Comparison of ENCODE assay signal across 8 mouse cellular contexts in the genomic region with DNA sequence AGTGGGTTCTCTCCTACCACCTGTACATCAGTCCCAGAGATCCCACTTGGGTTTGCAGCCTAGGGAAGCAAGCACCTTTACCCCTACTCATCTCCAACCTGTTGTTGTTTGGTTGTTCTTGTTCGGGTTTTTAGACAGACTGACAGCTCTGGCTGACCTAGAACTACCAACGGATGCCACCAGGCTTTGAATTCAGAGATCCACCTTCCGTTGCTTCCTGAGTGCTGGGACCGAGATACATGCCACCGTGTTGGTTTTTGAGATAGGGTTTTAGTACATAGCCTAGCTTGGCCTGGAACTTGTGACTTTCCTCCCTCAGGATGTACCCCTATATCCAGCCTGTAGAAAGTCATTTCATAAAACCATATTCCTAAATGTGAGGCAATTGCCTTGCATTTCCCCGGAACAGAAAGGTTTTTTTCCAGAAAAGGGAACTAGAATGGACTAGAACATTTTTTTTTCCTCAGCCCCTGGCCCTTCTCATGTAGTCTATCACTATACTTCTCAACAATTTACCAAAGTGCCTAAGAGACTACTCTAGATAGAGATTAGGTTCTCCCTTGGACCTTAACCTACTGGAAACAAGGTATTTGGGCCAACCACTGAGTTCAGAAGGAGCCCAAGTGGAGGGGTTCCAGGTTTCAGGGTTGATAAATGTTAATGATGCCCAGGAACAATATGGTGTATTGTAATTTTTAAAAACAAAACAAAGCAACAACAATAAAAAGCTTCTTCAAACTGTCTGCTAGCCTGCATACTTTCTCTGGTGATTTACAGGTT. TPM values are rescaled to one million over a fixed set of nuclear protein-coding genes. Genes with fewer than 3 reads are reported as not detected.
DNase-seq lines count a peak whose midpoint lies in the region; ATAC-seq and TF ChIP-seq lines count a peak whose summit lies in the region.

No protein-coding gene starts in this region.

- TF ChIP-seq POLR2A in cerebellum, adult 2 months (IDR thresholded peaks at IDR 0.05; ENCODE audit: borderline replicate concordance, insufficient read depth, low read length) = no peak

- peak overlapping the region; percentile 58 for H3K4me2 ChIP-seq in lung, postnatal 0 days (replicated peaks; ENCODE audit: low read depth, low read length)
- H3K4me2 ChIP-seq in limb, embryonic 15.5 days = peak overlapping the region; percentile 49
- H3K4me2 ChIP-seq in stomach, embryonic 15.5 days = peak overlapping the region; percentile 65

- ATAC-seq in lung, postnatal 0 days = no peak
- ATAC-seq in limb, embryonic 15.5 days (ENCODE audit: insufficient number of reproducible peaks, low FRiP score, low TSS enrichment, low read depth) = no peak
- no peak for ATAC-seq in stomach, embryonic 15.5 days (ENCODE audit: insufficient read depth, low FRiP score, low read depth)

- TF ChIP-seq EP300 in lung, postnatal 0 days (IDR thresholded peaks at IDR 0.05) = no peak

- intact Hi-C loops in left cerebral cortex, postnatal 14 days (cut with DNase I) = no loop called here

- no peak for DNase-seq in cerebellum, adult 2 months
- no peak for DNase-seq in cerebellum, adult 18-20 months
- no peak for DNase-seq in lung, postnatal 0 days (ENCODE audit: low spot score)
- DNase-seq in lung, postnatal 14 days = no peak
- no peak for DNase-seq in left cerebral cortex, postnatal 14 days (ENCODE audit: low spot score in 2 of 2)
- no peak for DNase-seq in layer of hippocampus, adult 9-11 months

- H3K9ac ChIP-seq in lung, postnatal 0 days (replicated peaks; ENCODE audit: low read depth) = no peak overlapping the region
- no peak overlapping the region for H3K9ac ChIP-seq in limb, embryonic 15.5 days
- no peak overlapping the region for H3K9ac ChIP-seq in stomach, embryonic 15.5 days

- H3K27me3 ChIP-seq in cerebellum, adult 2 months (ENCODE audit: control insufficient read depth, insufficient read depth, low read length) = no peaks in the 10 kb centered on the region
- H3K27me3 ChIP-seq in lung, postnatal 0 days (replicated peaks; ENCODE audit: insufficient read depth, low read length) = no peaks in the 10 kb centered on the region
- H3K27me3 ChIP-seq in limb, embryonic 15.5 days = no peaks in the 10 kb centered on the region
- H3K27me3 ChIP-seq in stomach, embryonic 15.5 days (replicated peaks) = no peaks in the 10 kb centered on the region

- no peak for TF ChIP-seq CTCF in cerebellum, adult 2 months (IDR thresholded peaks at IDR 0.05; ENCODE audit: borderline replicate concordance, insufficient read depth, low read depth, low read length)
- TF ChIP-seq CTCF in lung, postnatal 0 days (IDR thresholded peaks at IDR 0.05) = no peak

- H3K27ac ChIP-seq in cerebellum, adult 2 months (ENCODE audit: insufficient read depth, low read length) = no peak overlapping the region
- no peak overlapping the region for H3K27ac ChIP-seq in lung, postnatal 0 days (ENCODE audit: low read length)
- H3K27ac ChIP-seq in limb, embryonic 15.5 days = peak overlapping the region; percentile 39
- H3K27ac ChIP-seq in stomach, embryonic 15.5 days = peak overlapping the region; percentile 42; the same call in 1 of the 2 replicates

- peak overlapping the region; percentile 72 for H3K4me3 ChIP-seq in cerebellum, adult 2 months (replicated peaks; ENCODE audit: insufficient read depth, low read depth, low read length)
- H3K4me3 ChIP-seq in lung, postnatal 0 days (ENCODE audit: low read depth, low read length) = 0 out of 2 replicates have a peak overlapping the region, but pooled peaks have one; percentile 60
- peak overlapping the region; percentile 80 for H3K4me3 ChIP-seq in limb, embryonic 15.5 days
- H3K4me3 ChIP-seq in stomach, embryonic 15.5 days (replicated peaks) = peak overlapping the region; percentile 67

- WGBS in cerebellum, adult 2 months = 80% methylated on average over 6 of the region's 6 CpGs
- WGBS in lung, postnatal 0 days = 72% methylated on average over 6 of the region's 6 CpGs
- WGBS in limb, embryonic 15.5 days = 79% methylated on average over 6 of the region's 6 CpGs
- 75% methylated on average over 6 of the region's 6 CpGs for WGBS in stomach, embryonic 15.5 days

- H3K9me3 ChIP-seq in lung, postnatal 0 days (ENCODE audit: low read length) = no peaks in the 10 kb centered on the region
- no peaks in the 10 kb centered on the region for H3K9me3 ChIP-seq in limb, embryonic 15.5 days
- H3K9me3 ChIP-seq in stomach, embryonic 15.5 days = no peaks in the 10 kb centered on the region

- peaks cover 15% of the 10 kb centered on the region for H3K4me1 ChIP-seq in cerebellum, adult 2 months (ENCODE audit: control insufficient read depth, insufficient read depth, low read length)
- H3K4me1 ChIP-seq in lung, postnatal 0 days (ENCODE audit: insufficient read depth, low read depth, low read length) = peaks cover 12% of the 10 kb centered on the region; the same call in 1 of the 2 replicates
- H3K4me1 ChIP-seq in limb, embryonic 15.5 days = peaks cover 19% of the 10 kb centered on the region
- no peaks in the 10 kb centered on the region; the same call in 1 of the 2 replicates for H3K4me1 ChIP-seq in stomach, embryonic 15.5 days

- no peaks in the 10 kb centered on the region for H3K36me3 ChIP-seq in lung, postnatal 0 days (ENCODE audit: insufficient read depth, low read length)
- no peaks in the 10 kb centered on the region for H3K36me3 ChIP-seq in limb, embryonic 15.5 days
- no peaks in the 10 kb centered on the region for H3K36me3 ChIP-seq in stomach, embryonic 15.5 days

RNA-seq across cellular contexts. Expression of a gene that starts 0.8 kb away (rescaled TPM):
- 48.1 and 49.1 TPM in 2 replicates for polyA plus RNA-seq in cerebellum, adult 2 months (2012; rRNA removed)
- 14.5 and 15.0 TPM in 2 replicates for polyA plus RNA-seq in lung, postnatal 0 days (2015; fragmentation: Nextera tagmentation; extraction: Ambion mirVana)
- 34.7 and 35.1 TPM in 2 replicates for polyA plus RNA-seq in limb, embryonic 15.5 days (2015; fragmentation: Nextera tagmentation; extraction: Ambion mirVana)
- polyA plus RNA-seq in stomach, embryonic 15.5 days (2015; fragmentation: Nextera tagmentation; extraction: Ambion mirVana) = 27.3 and 33.2 TPM in 2 replicates
- 10 to 100 TPM; 23.8 to 25.5 TPM for total RNA-seq in left cerebral cortex, postnatal 14 days (2021)

RNA-seq across cellular contexts. Expression of a gene that starts 1.5 kb away (rescaled TPM):
- 456 and 541 TPM in 2 replicates for polyA plus RNA-seq in cerebellum, adult 2 months (2012; rRNA removed)
- polyA plus RNA-seq in lung, postnatal 0 days (2015; fragmentation: Nextera tagmentation; extraction: Ambion mirVana) = 1,667 and 1,708 TPM in 2 replicates
- 1,660 and 1,740 TPM in 2 replicates for polyA plus RNA-seq in limb, embryonic 15.5 days (2015; fragmentation: Nextera tagmentation; extraction: Ambion mirVana)
- polyA plus RNA-seq in stomach, embryonic 15.5 days (2015; fragmentation: Nextera tagmentation; extraction: Ambion mirVana) = 1,577 and 1,755 TPM in 2 replicates
- 100 to 1,000 TPM; 254 to 295 TPM for total RNA-seq in left cerebral cortex, postnatal 14 days (2021)

RNA-seq across cellular contexts. Expression of a gene that starts 16.8 kb away (rescaled TPM):
- polyA plus RNA-seq in cerebellum, adult 2 months (2012; rRNA removed) = 14.8 and 15.1 TPM in 2 replicates
- polyA plus RNA-seq in lung, postnatal 0 days (2015; fragmentation: Nextera tagmentation; extraction: Ambion mirVana) = 91.0 and 95.6 TPM in 2 replicates
- 174 and 194 TPM in 2 replicates for polyA plus RNA-seq in limb, embryonic 15.5 days (2015; fragmentation: Nextera tagmentation; extraction: Ambion mirVana)
- polyA plus RNA-seq in stomach, embryonic 15.5 days (2015; fragmentation: Nextera tagmentation; extraction: Ambion mirVana) = 186 and 208 TPM in 2 replicates
- total RNA-seq in left cerebral cortex, postnatal 14 days (2021) = 10 to 100 TPM; 18.8 to 19.4 TPM

RNA-seq across cellular contexts. Expression of a gene that starts 48.5 kb away (rescaled TPM):
- polyA plus RNA-seq in cerebellum, adult 2 months (2012; rRNA removed) = 3.8 and 5.7 TPM in 2 replicates
- polyA plus RNA-seq in lung, postnatal 0 days (2015; fragmentation: Nextera tagmentation; extraction: Ambion mirVana) = 14.9 and 25.3 TPM in 2 replicates
- 6.5 and 8.8 TPM in 2 replicates for polyA plus RNA-seq in limb, embryonic 15.5 days (2015; fragmentation: Nextera tagmentation; extraction: Ambion mirVana)
- 6.5 and 8.0 TPM in 2 replicates for polyA plus RNA-seq in stomach, embryonic 15.5 days (2015; fragmentation: Nextera tagmentation; extraction: Ambion mirVana)
- under 1 TPM; 0.46 to 0.55 TPM for total RNA-seq in left cerebral cortex, postnatal 14 days (2021)

RNA-seq across cellular contexts. Expression of a gene that starts 54.8 kb away (rescaled TPM):
- polyA plus RNA-seq in cerebellum, adult 2 months (2012; rRNA removed) = 21.6 and 28.6 TPM in 2 replicates
- polyA plus RNA-seq in lung, postnatal 0 days (2015; fragmentation: Nextera tagmentation; extraction: Ambion mirVana) = 3.8 and 4.2 TPM in 2 replicates
- polyA plus RNA-seq in limb, embryonic 15.5 days (2015; fragmentation: Nextera tagmentation; extraction: Ambion mirVana) = 14.7 and 15.7 TPM in 2 replicates
- polyA plus RNA-seq in stomach, embryonic 15.5 days (2015; fragmentation: Nextera tagmentation; extraction: Ambion mirVana) = 13.4 and 13.5 TPM in 2 replicates
- 1 to 10 TPM; 3.2 to 4.2 TPM for total RNA-seq in left cerebral cortex, postnatal 14 days (2021)

Comparison
In these comparisons a context has a peak if more than half of its experiments do, and no peak if none do; other contexts are left out.
1. H3K27ac ChIP-seq: peak in limb, embryonic 15.5 days (single experiment) and stomach, embryonic 15.5 days (single experiment); none in cerebellum, adult 2 months (single experiment) and lung, postnatal 0 days (single experiment).
2. Peak in every context shown above with its lines, with median percentiles within 50 percentile points of each other: H3K4me3 ChIP-seq and H3K4me2 ChIP-seq.